Mouse (Mus musculus) erythroblast, embryonic 14.5 days (primary cell): Measurements from ENCODE around the gene Map4k4. TPM values are rescaled to one million over a fixed set of nuclear protein-coding genes. Genes with fewer than 3 reads are reported as not detected.

Source experiments
- H3K27me3 ChIP-seq: 2 replicates; pipeline ENCODE4 v1.6.1; 2012; ENCODE audit warnings: inconsistent platforms; ENCODE audit not compliant: control insufficient read depth
- H3K36me3 ChIP-seq: 2 replicates; pipeline ENCODE4 v1.6.1; 2012; ENCODE audit warnings: mild to moderate bottlenecking, inconsistent platforms; ENCODE audit not compliant: control insufficient read depth
- H3K4me1 ChIP-seq: 2 replicates; pipeline ENCODE4 v1.6.1; 2012; ENCODE audit warnings: inconsistent platforms; ENCODE audit not compliant: control insufficient read depth
- H3K4me3 ChIP-seq: replicated peaks from 2 replicates; pipeline ENCODE3; 2012; ENCODE audit warnings: moderate library complexity, mild to moderate bottlenecking, inconsistent platforms
- H3K9me3 ChIP-seq: 2 replicates; pipeline ENCODE4 v1.6.1; 2012; ENCODE audit warnings: low read length, inconsistent platforms, mixed read lengths; ENCODE audit not compliant: control insufficient read depth
- GATA1 ChIP-seq: IDR thresholded peaks from 2 replicates; pipeline ENCODE4 v1.6.1; 2012; ENCODE audit warnings: low read length, inconsistent platforms, mixed read lengths
- TAL1 ChIP-seq: IDR thresholded peaks from 3 replicates; pipeline ENCODE4 v1.6.1; 2012; ENCODE audit warnings: low read length, inconsistent platforms, mixed read lengths
- polyA plus RNA-seq: library from polyadenylated mRNA; stranded (reverse); fragments of >175 nt; gene quantifications from 2 replicates; pipeline ENCODE4 v1.2.3, GENCODE M21; 2012

The Map4k4 gene
- polyA plus RNA-seq, 1 experiment, result 0.12 TPM

DNA sequence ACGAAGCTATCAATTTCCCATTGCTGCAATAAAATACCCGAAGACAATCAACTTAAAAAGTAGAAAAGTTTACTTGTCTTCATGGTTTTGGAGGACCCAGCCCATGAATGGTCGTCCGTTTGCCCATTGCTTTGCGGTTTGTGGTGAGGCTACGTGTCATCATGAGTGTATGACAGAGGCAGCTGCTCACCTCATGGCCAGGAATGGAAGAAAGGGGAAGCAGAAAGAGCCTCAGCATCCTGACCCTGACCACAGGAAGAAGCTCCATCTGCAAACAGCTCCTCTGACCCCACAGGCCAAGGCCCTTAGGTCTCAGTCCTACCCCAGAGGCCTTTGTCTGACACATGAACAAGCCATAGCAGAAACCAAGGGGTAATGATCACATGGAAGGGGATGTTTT, 150.4 kb downstream of the Map4k4 start:
- H3K4me3 ChIP-seq, result no peak overlapping the region
- no peak for TF ChIP-seq TAL1
- no peak for TF ChIP-seq GATA1
- H3K27me3 ChIP-seq, result no peaks in the 10 kb centered on the region
- no peaks in the 10 kb centered on the region for H3K36me3 ChIP-seq
- H3K9me3 ChIP-seq, result no peaks in the 10 kb centered on the region
- no peaks in the 10 kb centered on the region for H3K4me1 ChIP-seq

DNA sequence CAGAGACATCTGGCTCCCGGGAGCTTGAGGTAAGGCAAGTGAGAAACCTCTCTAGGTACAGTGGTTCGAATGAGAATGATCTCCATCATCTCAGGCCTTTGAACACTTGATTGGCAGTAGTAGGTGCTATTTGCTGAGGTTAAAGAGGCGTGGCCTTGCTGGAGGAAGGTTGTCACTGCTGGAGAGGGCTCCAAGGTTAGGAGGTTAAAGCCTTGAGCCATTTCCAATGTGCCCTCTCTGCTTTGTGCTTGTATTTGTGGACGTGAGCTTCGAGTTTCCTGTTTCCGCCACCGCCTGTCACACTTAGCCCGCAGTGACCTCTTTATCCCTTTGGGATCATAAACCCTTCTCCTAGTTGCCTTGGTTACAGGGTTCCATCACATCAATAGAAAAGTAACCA, 151.4 kb downstream of the Map4k4 start:
- no peaks in the 10 kb centered on the region for H3K4me1 ChIP-seq
- TF ChIP-seq GATA1, result no peak
- TF ChIP-seq TAL1, result no peak
- no peaks in the 10 kb centered on the region for H3K36me3 ChIP-seq
- H3K27me3 ChIP-seq, result no peaks in the 10 kb centered on the region
- no peak overlapping the region for H3K4me3 ChIP-seq
- H3K9me3 ChIP-seq, result no peaks in the 10 kb centered on the region

DNA sequence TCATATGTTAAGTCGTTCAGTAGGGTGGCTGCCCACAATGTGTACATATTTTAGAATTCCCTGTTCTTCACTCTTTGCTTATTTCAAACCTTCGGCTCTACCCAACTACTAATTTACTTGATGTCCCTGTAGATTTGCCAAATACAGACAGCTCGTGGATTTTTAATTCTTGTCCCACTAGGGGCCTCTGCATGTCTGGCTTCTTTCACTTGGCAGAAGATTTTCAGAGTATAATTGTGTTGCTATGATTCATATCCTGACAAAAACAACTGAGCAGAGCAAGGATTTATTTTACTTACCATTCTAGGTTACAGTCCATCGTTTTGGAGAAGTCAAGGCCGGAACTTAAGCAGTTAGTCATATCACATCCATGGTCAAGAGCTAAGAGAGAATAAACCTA, 152.4 kb downstream of the Map4k4 start:
- no peaks in the 10 kb centered on the region for H3K9me3 ChIP-seq
- H3K4me3 ChIP-seq, result no peak overlapping the region
- H3K27me3 ChIP-seq, result no peaks in the 10 kb centered on the region
- H3K4me1 ChIP-seq, result no peaks in the 10 kb centered on the region
- H3K36me3 ChIP-seq, result no peaks in the 10 kb centered on the region
- TF ChIP-seq GATA1 (no peak), TAL1 (no peak)

DNA sequence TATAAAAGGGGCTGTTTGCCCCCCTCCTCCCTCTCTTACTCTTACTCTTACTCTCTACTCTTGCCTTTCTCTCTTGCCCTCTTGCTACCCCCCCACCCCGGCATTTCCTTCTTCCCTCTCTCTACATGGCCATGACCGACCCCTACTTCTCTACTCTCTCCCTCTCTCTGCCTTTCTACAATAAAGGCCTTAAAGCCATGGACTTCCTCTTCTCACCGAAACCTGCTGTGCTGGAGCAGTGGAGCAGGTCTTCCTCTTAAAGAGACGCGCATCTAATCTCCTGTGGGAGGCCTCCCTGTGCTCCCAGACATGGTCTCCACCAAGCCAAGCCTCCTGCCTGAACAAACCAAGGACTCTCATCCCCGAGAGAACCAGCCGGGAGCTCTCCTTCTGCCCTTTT, 154.3 kb downstream of the Map4k4 start:
- Histone ChIP-seq H3K4me1 (no peaks in the 10 kb centered on the region), H3K9me3 (no peaks in the 10 kb centered on the region), H3K27me3 (no peaks in the 10 kb centered on the region), H3K36me3 (no peaks in the 10 kb centered on the region), H3K4me3 (no peak overlapping the region)
- TF ChIP-seq TAL1, result no peak
- no peak for TF ChIP-seq GATA1

DNA sequence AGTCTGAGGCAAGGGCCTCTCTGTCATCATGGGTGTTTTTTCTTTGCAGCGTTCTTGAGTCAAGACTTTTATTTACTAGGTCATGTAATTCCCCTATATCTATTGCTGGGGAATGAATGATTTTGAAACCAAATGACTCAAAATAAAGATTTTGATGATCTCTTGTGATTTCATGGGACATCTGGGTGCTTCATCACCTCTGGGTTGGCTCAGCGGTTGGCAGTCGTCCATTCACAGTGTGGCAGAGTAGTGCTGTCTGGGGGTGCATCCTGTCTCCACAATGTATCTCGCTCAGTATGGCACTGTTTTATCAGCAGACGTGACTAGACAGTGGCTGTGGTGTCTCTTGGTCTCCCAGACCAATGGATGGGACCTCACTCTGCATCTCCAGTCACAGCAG, 155.2 kb downstream of the Map4k4 start:
- Histone ChIP-seq H3K4me3 (no peak overlapping the region), H3K4me1 (no peaks in the 10 kb centered on the region), H3K9me3 (no peaks in the 10 kb centered on the region), H3K27me3 (no peaks in the 10 kb centered on the region), H3K36me3 (no peaks in the 10 kb centered on the region)
- no peak for TF ChIP-seq GATA1
- no peak for TF ChIP-seq TAL1

DNA sequence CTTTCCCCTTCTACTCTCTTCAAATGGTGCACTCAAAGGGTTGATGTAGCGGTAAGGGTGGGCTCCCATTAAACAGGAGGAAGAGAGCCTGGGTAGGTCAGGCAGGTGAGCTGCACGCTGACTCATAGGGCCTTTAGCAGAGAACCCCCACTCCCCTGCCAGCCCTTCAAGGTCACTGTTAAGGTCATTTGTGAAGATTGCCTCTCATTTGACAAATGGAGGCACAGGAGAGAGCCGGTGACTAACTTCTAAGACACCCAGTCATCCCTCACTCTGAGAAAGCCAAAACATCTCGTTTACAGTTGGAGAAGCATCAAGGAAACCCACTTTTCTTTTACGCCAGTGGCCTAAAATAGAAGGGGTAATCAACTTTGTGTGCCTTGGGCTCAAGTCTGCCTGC, 156.6 kb downstream of the Map4k4 start:
- Histone ChIP-seq H3K27me3 (no peaks in the 10 kb centered on the region), H3K36me3 (no peaks in the 10 kb centered on the region)
- TF ChIP-seq GATA1, result no peak
- TF ChIP-seq TAL1, result no peak

DNA sequence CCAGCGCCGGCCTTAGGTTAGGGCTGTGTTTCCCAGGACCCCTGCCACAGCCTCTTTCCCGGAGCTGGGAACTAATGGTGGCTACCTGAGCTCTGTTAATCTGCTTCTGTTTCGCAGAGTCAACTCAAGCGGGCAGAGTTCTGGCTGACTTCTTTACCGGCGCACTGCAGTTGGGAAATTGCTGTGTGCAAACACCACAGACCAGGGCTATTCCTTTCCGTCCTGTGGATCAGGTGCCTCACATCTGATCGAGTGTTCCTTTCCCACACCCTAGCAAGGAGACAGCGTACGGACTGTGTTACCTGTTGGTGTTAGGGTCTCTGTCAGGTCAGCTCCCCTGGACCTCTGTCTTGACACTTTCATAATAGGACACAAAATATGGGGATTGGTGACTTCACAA, 157.3 kb downstream of the Map4k4 start:
- Histone ChIP-seq H3K4me3 (no peak overlapping the region), H3K9me3 (no peaks in the 10 kb centered on the region), H3K4me1 (no peaks in the 10 kb centered on the region), H3K36me3 (no peaks in the 10 kb centered on the region), H3K27me3 (no peaks in the 10 kb centered on the region)
- no peak for TF ChIP-seq TAL1
- TF ChIP-seq GATA1, result no peak

More for the DNA sequence above, 156.6 kb downstream of the Map4k4 start:
- Histone ChIP-seq H3K9me3 (no peaks in the 10 kb centered on the region), H3K4me3 (no peak overlapping the region), H3K4me1 (no peaks in the 10 kb centered on the region)

DNA sequence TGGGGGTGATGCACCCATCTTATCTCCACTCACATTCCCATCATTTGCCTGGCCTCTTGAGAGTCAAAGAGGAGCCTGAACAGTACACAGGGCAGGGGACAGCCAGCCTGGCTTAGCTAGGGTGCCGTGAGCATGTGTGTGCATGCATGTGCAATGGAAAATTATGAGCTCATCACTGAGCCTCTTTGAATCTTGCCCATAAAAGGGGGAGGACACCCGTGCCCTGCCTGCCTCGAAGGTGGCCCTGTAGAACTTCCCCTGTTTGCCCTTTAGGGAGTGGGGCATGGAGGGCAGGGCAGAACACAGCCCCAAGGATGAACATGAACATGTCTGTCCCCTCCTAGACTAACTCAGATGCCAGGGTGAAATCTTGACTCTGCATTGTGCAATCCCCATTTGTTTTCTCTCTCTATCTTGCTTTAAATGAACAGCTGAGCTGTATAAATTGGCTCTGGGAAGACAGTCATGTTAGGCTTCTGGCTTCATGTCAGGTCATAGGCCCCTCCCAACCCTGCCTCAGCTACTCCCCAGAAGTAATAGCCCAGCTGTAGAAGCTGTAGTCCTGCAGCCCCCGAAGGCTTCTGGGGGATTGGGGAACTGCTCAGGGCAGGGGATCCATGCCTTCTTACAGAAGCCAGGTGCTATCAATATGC, 158.5 kb downstream of the Map4k4 start:
- H3K9me3 ChIP-seq, result no peaks in the 10 kb centered on the region
- no peak overlapping the region for H3K4me3 ChIP-seq
- TF ChIP-seq GATA1 (no peak), TAL1 (no peak)
- H3K4me1 ChIP-seq, result no peaks in the 10 kb centered on the region
- no peaks in the 10 kb centered on the region for H3K27me3 ChIP-seq
- no peaks in the 10 kb centered on the region for H3K36me3 ChIP-seq

DNA sequence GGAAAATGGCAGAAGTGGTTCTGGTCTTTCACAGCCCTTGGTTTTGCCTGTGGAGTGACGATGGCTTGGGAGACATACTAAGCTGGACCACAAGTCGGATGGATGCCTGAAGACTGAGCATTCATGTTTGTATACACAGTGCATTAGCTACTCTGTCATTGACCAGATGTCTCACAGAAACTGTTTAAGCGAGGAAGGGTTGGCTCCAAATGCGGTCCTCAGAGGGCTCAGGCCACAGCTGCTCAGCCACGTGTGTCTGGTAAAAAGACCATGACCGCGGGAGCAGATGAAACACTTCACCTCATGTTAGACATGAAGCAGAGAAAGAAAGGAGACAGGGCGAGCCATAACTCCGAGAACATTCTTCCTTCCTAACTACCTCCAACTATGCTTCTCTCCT, 160.6 kb downstream of the Map4k4 start:
- H3K27me3 ChIP-seq, result no peaks in the 10 kb centered on the region
- H3K4me3 ChIP-seq, result no peak overlapping the region
- H3K36me3 ChIP-seq, result no peaks in the 10 kb centered on the region
- H3K9me3 ChIP-seq, result no peaks in the 10 kb centered on the region
- H3K4me1 ChIP-seq, result no peaks in the 10 kb centered on the region
- no peak for TF ChIP-seq GATA1
- TF ChIP-seq TAL1, result no peak

DNA sequence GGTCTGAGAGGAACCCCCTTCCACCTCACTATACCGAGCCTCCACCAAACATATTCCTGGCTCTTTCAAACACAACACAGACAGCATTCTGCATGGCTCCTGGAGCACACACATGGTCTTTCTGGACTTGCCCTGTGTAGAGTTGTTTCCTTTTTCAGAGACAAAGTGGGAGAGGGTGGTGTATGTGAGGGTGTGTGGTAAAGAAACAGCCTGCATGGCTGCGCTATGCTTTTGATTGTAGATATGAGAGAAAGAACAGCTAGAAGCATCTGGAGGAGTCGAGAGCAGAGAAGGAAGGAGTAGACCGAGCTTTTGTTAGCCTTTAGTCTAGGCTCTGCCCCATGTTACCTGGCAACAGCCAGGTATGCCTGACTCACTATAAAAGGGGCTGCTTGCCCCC, 162.7 kb downstream of the Map4k4 start:
- Histone ChIP-seq H3K27me3 (no peaks in the 10 kb centered on the region), H3K4me3 (no peak overlapping the region), H3K9me3 (no peaks in the 10 kb centered on the region), H3K4me1 (no peaks in the 10 kb centered on the region), H3K36me3 (no peaks in the 10 kb centered on the region)
- TF ChIP-seq TAL1, result no peak
- no peak for TF ChIP-seq GATA1
